Mouse (Mus musculus): ENCODE results near the gene Dmrtb1. TPM values are rescaled to one million over a fixed set of nuclear protein-coding genes. Genes with fewer than 3 reads are reported as not detected.
A peak's percentile ranks its signal among the peaks of the same experiment; 100 is the strongest.

Gene Dmrtb1
- polyA plus RNA-seq, 1 experiment from 2014 or later = 6.0 TPM

DNA sequence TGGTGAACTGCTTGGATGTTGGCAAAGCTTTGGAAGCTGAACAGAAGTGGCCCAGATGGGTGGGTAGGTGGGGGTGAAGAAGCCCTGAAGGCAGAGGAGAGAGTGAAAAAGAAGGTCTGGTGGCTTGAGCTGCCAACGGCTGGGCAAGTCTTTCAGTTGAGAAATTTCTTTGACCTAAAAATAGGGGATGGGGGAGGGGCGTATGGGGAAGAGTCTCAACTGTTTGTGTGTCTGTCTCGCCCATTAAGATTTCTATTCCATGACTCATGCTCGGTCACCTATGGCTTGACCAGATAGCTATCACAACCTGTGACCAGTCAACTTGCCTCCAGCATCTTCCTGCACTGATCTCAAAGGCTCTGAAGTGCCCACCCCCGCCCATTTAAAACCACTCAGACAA, 35.1 kb upstream of the Dmrtb1 start:
- H3K4me2 ChIP-seq (ENCODE audit: low read depth, low read length, severe bottlenecking) = no peak overlapping the region
- DNase-seq (ENCODE audit: low spot score) = no peak
- H3K4me3 ChIP-seq (ENCODE audit: low read depth, low read length) = no peak overlapping the region
- H3K27me3 ChIP-seq (ENCODE audit: control insufficient read depth, insufficient read depth, low read length) = no peaks in the 10 kb centered on the region
- no peak overlapping the region for H3K9ac ChIP-seq (ENCODE audit: low read length)
- no peak for ATAC-seq (replicated peaks; ENCODE audit: low FRiP score)
- WGBS = 74% methylated on average over 5 of the region's 5 CpGs
- peaks cover 9% of the 10 kb centered on the region for H3K4me1 ChIP-seq (replicated peaks; ENCODE audit: control insufficient read depth, insufficient read depth, low read length)
- H3K27ac ChIP-seq (ENCODE audit: low read depth, low read length) = no peak overlapping the region
- no peaks in the 10 kb centered on the region for H3K9me3 ChIP-seq (ENCODE audit: control insufficient read depth, low read length)
- no peaks in the 10 kb centered on the region for H3K36me3 ChIP-seq (ENCODE audit: control insufficient read depth, insufficient read depth, low read length)

DNA sequence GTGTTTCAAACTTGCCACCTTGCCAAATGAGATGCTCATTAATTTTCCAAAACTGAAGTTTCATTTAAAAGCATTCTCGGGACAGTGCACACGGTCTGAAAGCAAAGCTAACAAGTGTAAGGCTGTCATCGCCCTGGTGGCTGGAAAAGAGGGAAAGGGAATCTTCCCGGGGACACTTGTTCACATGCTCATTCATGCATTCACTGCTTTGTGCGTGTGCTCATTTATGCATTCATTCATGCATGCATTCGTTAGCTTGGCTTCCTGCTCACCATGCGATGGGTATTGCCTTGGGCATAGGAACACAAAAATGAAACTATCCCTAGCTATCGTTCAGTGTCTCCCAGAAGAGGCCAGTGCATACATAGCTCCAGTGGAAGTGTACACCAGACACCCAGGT, 34.7 kb upstream of the Dmrtb1 start:
- Histone ChIP-seq H3K27ac (ENCODE audit: low read depth, low read length) (no peak overlapping the region), H3K9me3 (ENCODE audit: control insufficient read depth, low read length) (no peaks in the 10 kb centered on the region), H3K36me3 (ENCODE audit: control insufficient read depth, insufficient read depth, low read length) (no peaks in the 10 kb centered on the region), H3K4me3 (ENCODE audit: low read depth, low read length) (no peak overlapping the region), H3K27me3 (ENCODE audit: control insufficient read depth, insufficient read depth, low read length) (no peaks in the 10 kb centered on the region), H3K9ac (ENCODE audit: low read length) (no peak overlapping the region), H3K4me1 (replicated peaks; ENCODE audit: control insufficient read depth, insufficient read depth, low read length) (peaks cover 9% of the 10 kb centered on the region), H3K4me2 (ENCODE audit: low read depth, low read length, severe bottlenecking) (peak overlapping the region; percentile 5; the same call in 1 of the 2 replicates)
- WGBS = 30% methylated on average over 8 of the region's 8 CpGs
- DNase-seq (ENCODE audit: low spot score) (no peak), ATAC-seq (replicated peaks; ENCODE audit: low FRiP score) (no peak)

DNA sequence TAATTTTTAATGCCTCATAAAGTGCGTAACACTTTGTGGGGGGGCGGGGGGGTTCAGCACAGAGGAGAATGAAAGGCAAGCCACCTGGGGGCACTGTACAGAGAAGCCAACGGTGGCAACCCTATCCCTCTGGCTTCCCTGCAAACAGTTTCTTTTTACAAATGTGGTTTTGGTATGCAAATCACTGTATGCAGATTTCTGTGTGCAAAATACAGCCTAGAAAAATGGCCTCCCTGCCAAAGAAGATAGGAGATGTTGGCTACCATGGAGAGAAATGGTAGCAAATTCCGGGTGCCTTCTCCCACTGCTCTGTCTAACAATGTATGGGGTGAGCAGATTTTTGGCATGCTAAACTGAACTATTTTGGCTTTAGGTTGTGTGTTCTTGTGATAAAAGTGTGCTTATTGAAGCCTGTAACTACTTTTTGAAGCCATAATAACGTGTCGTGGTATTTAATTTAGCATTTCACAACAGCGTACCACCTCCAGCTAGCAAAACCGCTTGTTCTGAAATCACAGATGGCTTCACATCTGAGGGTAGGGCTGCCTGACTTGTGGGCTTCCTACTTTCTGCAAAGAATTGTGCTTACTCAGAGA, 33.8 kb upstream of the Dmrtb1 start:
- H3K27me3 ChIP-seq (ENCODE audit: control insufficient read depth, insufficient read depth, low read length) = no peaks in the 10 kb centered on the region
- DNase-seq (ENCODE audit: low spot score) = no peak
- peaks cover 9% of the 10 kb centered on the region for H3K4me1 ChIP-seq (replicated peaks; ENCODE audit: control insufficient read depth, insufficient read depth, low read length)
- no peak overlapping the region for H3K4me3 ChIP-seq (ENCODE audit: low read depth, low read length)
- H3K36me3 ChIP-seq (ENCODE audit: control insufficient read depth, insufficient read depth, low read length) = no peaks in the 10 kb centered on the region
- H3K4me2 ChIP-seq (ENCODE audit: low read depth, low read length, severe bottlenecking) = no peak overlapping the region
- no peak overlapping the region for H3K9ac ChIP-seq (ENCODE audit: low read length)
- WGBS = 63% methylated on average over 8 of the region's 8 CpGs
- no peak overlapping the region for H3K27ac ChIP-seq (ENCODE audit: low read depth, low read length)
- no peak for ATAC-seq (replicated peaks; ENCODE audit: low FRiP score)
- H3K9me3 ChIP-seq (ENCODE audit: control insufficient read depth, low read length) = no peaks in the 10 kb centered on the region

DNA sequence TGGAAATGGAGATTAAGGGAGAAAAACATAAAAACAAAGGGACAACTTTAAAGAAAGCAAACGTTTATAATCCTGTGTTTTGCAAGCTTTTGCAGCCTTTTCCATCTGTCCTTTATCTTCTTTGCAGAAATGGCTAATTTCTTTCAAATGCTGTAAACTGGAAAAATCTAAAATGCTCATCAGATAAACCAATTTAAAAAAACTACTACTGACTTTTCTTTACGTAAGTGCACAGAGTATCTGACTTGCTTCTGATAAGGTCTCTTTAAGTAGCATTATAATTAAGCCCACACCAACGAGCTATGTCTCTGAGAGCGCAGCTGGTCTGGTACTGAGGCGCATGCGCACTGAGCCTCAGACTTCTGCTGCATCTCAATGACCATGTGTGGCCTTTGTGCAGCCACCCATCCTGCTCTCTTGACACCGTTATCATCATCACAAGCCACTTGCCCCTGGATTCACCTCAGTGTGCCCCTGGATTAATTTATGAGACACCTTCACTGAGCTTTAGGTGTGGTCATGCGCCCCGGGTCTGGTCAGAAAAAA, 32.8 kb upstream of the Dmrtb1 start:
- Histone ChIP-seq H3K36me3 (ENCODE audit: control insufficient read depth, insufficient read depth, low read length) (no peaks in the 10 kb centered on the region), H3K4me1 (replicated peaks; ENCODE audit: control insufficient read depth, insufficient read depth, low read length) (peaks cover 9% of the 10 kb centered on the region), H3K27me3 (ENCODE audit: control insufficient read depth, insufficient read depth, low read length) (no peaks in the 10 kb centered on the region), H3K27ac (ENCODE audit: low read depth, low read length) (no peak overlapping the region), H3K4me3 (ENCODE audit: low read depth, low read length) (no peak overlapping the region), H3K9ac (ENCODE audit: low read length) (no peak overlapping the region), H3K4me2 (ENCODE audit: low read depth, low read length, severe bottlenecking) (no peak overlapping the region), H3K9me3 (ENCODE audit: control insufficient read depth, low read length) (no peaks in the 10 kb centered on the region)
- no peak for ATAC-seq (replicated peaks; ENCODE audit: low FRiP score)
- no peak for DNase-seq (ENCODE audit: low spot score)
- WGBS = 78% methylated on average over 9 of the region's 9 CpGs

DNA sequence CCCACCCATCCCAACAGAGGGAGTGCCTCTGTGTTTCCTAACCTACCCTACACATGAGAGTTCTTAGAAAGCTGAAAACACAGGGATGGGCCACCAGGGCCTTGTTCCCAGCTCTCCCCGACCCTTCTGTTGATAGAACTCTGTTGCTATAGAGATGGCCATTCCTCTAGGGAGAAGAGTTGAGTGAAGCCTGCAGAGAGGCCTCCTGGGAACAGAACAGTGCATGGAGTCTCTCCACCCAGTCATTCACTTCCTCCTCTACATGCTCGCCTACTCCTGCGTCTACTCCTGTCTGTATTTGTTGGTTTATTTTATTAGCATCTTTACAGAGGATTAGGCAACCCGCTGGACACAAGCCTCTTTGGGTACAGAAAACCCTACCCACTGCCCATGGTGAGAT, 22.9 kb upstream of the Dmrtb1 start:
- DNase-seq (ENCODE audit: low spot score) (no peak), ATAC-seq (replicated peaks; ENCODE audit: low FRiP score) (no peak)
- no peaks in the 10 kb centered on the region for H3K27me3 ChIP-seq (ENCODE audit: control insufficient read depth, insufficient read depth, low read length)
- no peak overlapping the region for H3K4me2 ChIP-seq (ENCODE audit: low read depth, low read length, severe bottlenecking)
- no peak overlapping the region for H3K9ac ChIP-seq (ENCODE audit: low read length)
- no peaks in the 10 kb centered on the region; the same call in 1 of the 2 replicates for H3K9me3 ChIP-seq (ENCODE audit: control insufficient read depth, low read length)
- no peaks in the 10 kb centered on the region for H3K36me3 ChIP-seq (ENCODE audit: control insufficient read depth, insufficient read depth, low read length)
- H3K4me1 ChIP-seq (replicated peaks; ENCODE audit: control insufficient read depth, insufficient read depth, low read length) = no peaks in the 10 kb centered on the region
- WGBS = 84% methylated on average over 4 of the region's 4 CpGs
- no peak overlapping the region for H3K4me3 ChIP-seq (ENCODE audit: low read depth, low read length)
- H3K27ac ChIP-seq (ENCODE audit: low read depth, low read length) = no peak overlapping the region

DNA sequence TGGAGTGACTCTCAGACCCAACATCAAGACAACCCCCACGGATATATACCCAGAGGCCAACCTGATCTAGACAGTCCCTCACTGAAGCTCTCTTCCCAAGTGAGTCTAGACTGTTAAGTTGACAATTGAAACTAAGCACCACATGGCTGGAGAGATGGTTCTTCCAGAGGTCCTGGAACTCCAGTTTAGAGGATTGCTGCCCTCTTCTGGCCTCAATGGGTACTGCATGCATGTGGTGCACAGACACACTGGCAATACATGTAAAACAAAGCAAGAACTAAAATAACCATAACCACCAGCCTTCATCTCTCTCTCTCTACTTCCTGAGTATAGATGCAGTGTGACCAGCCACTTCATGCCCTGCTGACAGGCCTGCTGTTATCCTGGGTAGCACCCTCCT, 20.2 kb upstream of the Dmrtb1 start:
- DNase-seq (ENCODE audit: low spot score) = peak; percentile 70
- no peak for ATAC-seq (replicated peaks; ENCODE audit: low FRiP score)
- Histone ChIP-seq H3K9me3 (ENCODE audit: control insufficient read depth, low read length) (no peaks in the 10 kb centered on the region; the same call in 1 of the 2 replicates), H3K4me2 (ENCODE audit: low read depth, low read length, severe bottlenecking) (no peak overlapping the region), H3K27me3 (ENCODE audit: control insufficient read depth, insufficient read depth, low read length) (no peaks in the 10 kb centered on the region), H3K36me3 (ENCODE audit: control insufficient read depth, insufficient read depth, low read length) (no peaks in the 10 kb centered on the region), H3K4me3 (ENCODE audit: low read depth, low read length) (no peak overlapping the region), H3K9ac (ENCODE audit: low read length) (no peak overlapping the region), H3K4me1 (replicated peaks; ENCODE audit: control insufficient read depth, insufficient read depth, low read length) (no peaks in the 10 kb centered on the region), H3K27ac (ENCODE audit: low read depth, low read length) (no peak overlapping the region)
- 76% methylated on average over 1 of the region's 1 CpGs for WGBS

DNA sequence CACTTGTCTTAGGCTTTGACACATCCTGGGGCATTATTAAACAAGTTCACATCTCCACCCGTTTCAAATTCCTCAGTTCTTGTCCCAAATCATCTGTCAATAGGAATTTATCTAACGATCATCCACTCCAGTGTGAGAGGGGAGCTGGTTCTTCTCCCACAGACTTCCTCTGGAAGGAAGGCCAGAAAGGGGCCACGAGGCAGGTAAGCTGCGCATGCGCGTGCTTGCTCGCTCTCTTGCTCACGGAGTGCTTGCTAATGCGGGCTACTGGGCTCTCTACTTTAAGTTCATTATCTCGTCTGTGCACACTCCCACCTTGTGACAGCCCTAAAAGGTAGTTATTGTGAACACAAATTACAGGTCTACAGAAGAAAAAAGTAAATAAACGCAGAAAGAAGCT, 17.6 kb upstream of the Dmrtb1 start:
- no peak overlapping the region for H3K9ac ChIP-seq (ENCODE audit: low read length)
- no peaks in the 10 kb centered on the region; the same call in 1 of the 2 replicates for H3K9me3 ChIP-seq (ENCODE audit: control insufficient read depth, low read length)
- WGBS = 82% methylated on average over 11 of the region's 11 CpGs
- no peaks in the 10 kb centered on the region for H3K27me3 ChIP-seq (ENCODE audit: control insufficient read depth, insufficient read depth, low read length)
- DNase-seq (ENCODE audit: low spot score) (no peak), ATAC-seq (replicated peaks; ENCODE audit: low FRiP score) (no peak)
- no peak overlapping the region for H3K4me3 ChIP-seq (ENCODE audit: low read depth, low read length)
- no peaks in the 10 kb centered on the region for H3K36me3 ChIP-seq (ENCODE audit: control insufficient read depth, insufficient read depth, low read length)
- H3K4me2 ChIP-seq (ENCODE audit: low read depth, low read length, severe bottlenecking) = no peak overlapping the region
- no peaks in the 10 kb centered on the region for H3K4me1 ChIP-seq (replicated peaks; ENCODE audit: control insufficient read depth, insufficient read depth, low read length)
- no peak overlapping the region for H3K27ac ChIP-seq (ENCODE audit: low read depth, low read length)

DNA sequence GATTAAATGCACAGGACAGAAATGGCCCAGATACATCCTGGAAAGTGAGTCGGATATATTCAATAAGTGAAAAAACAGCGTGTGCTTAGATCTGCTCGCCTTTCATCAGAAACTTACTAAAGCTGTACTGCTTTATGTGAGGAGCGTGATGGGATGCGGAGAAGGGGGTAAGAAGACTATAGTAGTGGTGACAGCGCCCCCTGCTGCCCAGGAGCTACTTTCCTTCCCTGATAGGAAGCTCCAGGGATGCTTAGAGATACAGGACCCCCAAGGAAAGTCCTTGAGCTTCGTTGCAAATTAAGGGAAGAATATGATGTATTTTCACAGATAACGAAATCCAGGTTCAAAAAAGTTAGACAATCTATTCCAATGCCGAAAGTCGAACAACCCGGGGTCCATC, 17.1 kb upstream of the Dmrtb1 start:
- 33% methylated on average over 11 of the region's 11 CpGs for WGBS
- Histone ChIP-seq H3K9me3 (ENCODE audit: control insufficient read depth, low read length) (no peaks in the 10 kb centered on the region; the same call in 1 of the 2 replicates), H3K36me3 (ENCODE audit: control insufficient read depth, insufficient read depth, low read length) (no peaks in the 10 kb centered on the region), H3K9ac (ENCODE audit: low read length) (no peak overlapping the region), H3K4me3 (ENCODE audit: low read depth, low read length) (no peak overlapping the region), H3K27ac (ENCODE audit: low read depth, low read length) (no peak overlapping the region), H3K4me1 (replicated peaks; ENCODE audit: control insufficient read depth, insufficient read depth, low read length) (no peaks in the 10 kb centered on the region), H3K27me3 (ENCODE audit: control insufficient read depth, insufficient read depth, low read length) (no peaks in the 10 kb centered on the region), H3K4me2 (ENCODE audit: low read depth, low read length, severe bottlenecking) (no peak overlapping the region)
- peak; percentile 87 for DNase-seq (ENCODE audit: low spot score)
- ATAC-seq (replicated peaks; ENCODE audit: low FRiP score) = no peak

DNA sequence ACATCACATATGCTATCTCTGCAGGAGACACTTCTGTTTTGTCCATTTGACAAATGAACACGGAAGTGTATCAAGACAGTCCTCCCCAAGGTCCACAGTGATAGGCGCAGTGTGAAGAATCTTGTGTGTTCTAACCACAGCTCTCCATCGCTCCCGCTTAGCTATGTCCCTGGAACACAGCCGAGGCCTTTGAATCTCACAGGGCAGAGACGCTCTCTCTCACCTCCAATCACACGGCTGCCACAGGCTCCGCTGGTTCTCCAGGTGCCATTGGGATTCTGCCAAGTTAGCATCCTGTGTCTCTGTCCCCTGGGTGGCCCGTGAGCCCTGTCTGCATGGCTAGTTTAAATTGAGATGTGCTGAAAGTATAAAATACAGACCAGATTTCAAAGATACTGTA, 15.2 kb upstream of the Dmrtb1 start:
- DNase-seq (ENCODE audit: low spot score) (no peak), ATAC-seq (replicated peaks; ENCODE audit: low FRiP score) (no peak)
- Histone ChIP-seq H3K4me2 (ENCODE audit: low read depth, low read length, severe bottlenecking) (no peak overlapping the region), H3K27ac (ENCODE audit: low read depth, low read length) (no peak overlapping the region), H3K36me3 (ENCODE audit: control insufficient read depth, insufficient read depth, low read length) (no peaks in the 10 kb centered on the region), H3K9me3 (ENCODE audit: control insufficient read depth, low read length) (no peaks in the 10 kb centered on the region; the same call in 1 of the 2 replicates), H3K4me1 (replicated peaks; ENCODE audit: control insufficient read depth, insufficient read depth, low read length) (no peaks in the 10 kb centered on the region), H3K9ac (ENCODE audit: low read length) (no peak overlapping the region), H3K27me3 (ENCODE audit: control insufficient read depth, insufficient read depth, low read length) (no peaks in the 10 kb centered on the region), H3K4me3 (ENCODE audit: low read depth, low read length) (no peak overlapping the region)
- WGBS = 88% methylated on average over 9 of the region's 9 CpGs

Data from forebrain, embryonic 11.5 days (tissue).